Mouse (Mus musculus) layer of hippocampus, postnatal 25 days (tissue): ENCODE data around the gene Itpripl2. TPM values are rescaled to one million over a fixed set of nuclear protein-coding genes. Genes with fewer than 3 reads are reported as not detected.

Experiments used
- DNase-seq, 2 experiments: peaks; one replicate each; pipeline ENCODE4 v3.0.0; 2022; ENCODE audit warnings: mixed read lengths in 2 of 2, low spot score in 1 of 2; ENCODE audit errors: extremely low spot score in 1 of 2
- total RNA-seq, 2 experiments: library from RNA; stranded (reverse); gene quantifications; 2 replicates each; pipeline ENCODE4 v1.2.3; 2021

Gene Itpripl2
- total RNA-seq: 1 to 10 TPM; 2.9 to 3.2 TPM

GRCm38 (mm10) chr7:118491431-118492147, at the start of gene Itpripl2:
Gene Itpripl2, minus strand, starts transcription at chr7:118491975.
- DNase-seq: peak in 1 of 2 experiments; percentile 15

GRCm38 (mm10) chr7:118535076-118535475, 43.3 kb upstream of the Itpripl2 start:
- no peak for DNase-seq

GRCm38 (mm10) chr7:118534326-118534725, 42.6 kb upstream of the Itpripl2 start:
- no peak for DNase-seq

- peak; percentile 83 to 88 for DNase-seq
Measured at GRCm38 (mm10) chr7:118533178-118533578, 41.4 kb upstream of the Itpripl2 start, which contains the start of gene Coq7. Gene Coq7, minus strand, starts transcription at chr7:118533356.

- DNase-seq: peak; percentile 96 to 98
Measured at GRCm38 (mm10) chr7:118532519-118533177, 40.9 kb upstream of the Itpripl2 start.

- no peak for DNase-seq
Measured at GRCm38 (mm10) chr7:118526967-118527366, 35.2 kb upstream of the Itpripl2 start.

- no peak for DNase-seq
Measured at GRCm38 (mm10) chr7:118522077-118522476, 30.3 kb upstream of the Itpripl2 start.

- DNase-seq: no peak
Measured at GRCm38 (mm10) chr7:118519661-118520060, 27.9 kb upstream of the Itpripl2 start.

GRCm38 (mm10) chr7:118518687-118519086, 26.9 kb upstream of the Itpripl2 start:
- peak; percentile 75 to 88 for DNase-seq

- no peak for DNase-seq
Measured at GRCm38 (mm10) chr7:118517819-118518218, 26.0 kb upstream of the Itpripl2 start.

- DNase-seq: no peak
Measured at GRCm38 (mm10) chr7:118508556-118508955, 16.8 kb upstream of the Itpripl2 start.

GRCm38 (mm10) chr7:118503844-118504243, 12.1 kb upstream of the Itpripl2 start:
- DNase-seq: no peak

GRCm38 (mm10) chr7:118502333-118502732, 10.6 kb upstream of the Itpripl2 start:
- DNase-seq: no peak

GRCm38 (mm10) chr7:118499784-118500435, 8.1 kb upstream of the Itpripl2 start:
- no peak for DNase-seq

GRCm38 (mm10) chr7:118498984-118499783, 7.4 kb upstream of the Itpripl2 start:
- DNase-seq: no peak

- DNase-seq: no peak
Measured at GRCm38 (mm10) chr7:118494892-118495579, 3.3 kb upstream of the Itpripl2 start.

GRCm38 (mm10) chr7:118493892-118494291, 2.1 kb upstream of the Itpripl2 start:
- DNase-seq: no peak

- no peak for DNase-seq
Measured at GRCm38 (mm10) chr7:118490666-118491430, 927 bp downstream of the Itpripl2 start.
